Mouse (Mus musculus): ENCODE measurements around the gene Atcay. TPM values are rescaled to one million over a fixed set of nuclear protein-coding genes. Genes with fewer than 3 reads are reported as not detected.
A peak's percentile ranks its signal among the peaks of the same experiment; 100 is the strongest.

Gene Atcay
- polyA plus RNA-seq, 1 experiment from 2014 or later: 4.1 TPM

GRCm38 (mm10) chr10:81165118-81165517, 65.5 kb downstream of the Atcay start:
- H3K4me2 ChIP-seq (ENCODE audit: low read depth, low read length): no peak overlapping the region
- ATAC-seq (replicated peaks; ENCODE audit: insufficient number of reproducible peaks, low FRiP score, low TSS enrichment, low read depth) (no peak), DNase-seq (ENCODE audit: low spot score) (no peak)
- H3K27me3 ChIP-seq (ENCODE audit: control insufficient read depth, insufficient read depth, low read length): no peaks in the 10 kb centered on the region
- H3K4me1 ChIP-seq (ENCODE audit: control insufficient read depth, insufficient read depth, low read length): peaks cover 2% of the 10 kb centered on the region; the same call in 1 of the 2 replicates
- no peak overlapping the region for H3K4me3 ChIP-seq (ENCODE audit: low read depth, low read length)
- whole genome bisulfite sequencing: 82% methylated on average over 8 of the region's 8 CpGs
- H3K9ac ChIP-seq (replicated peaks; ENCODE audit: low read length): no peak overlapping the region
- no peaks in the 10 kb centered on the region for H3K9me3 ChIP-seq (replicated peaks; ENCODE audit: control insufficient read depth, low read length)
- peaks cover 3% of the 10 kb centered on the region for H3K36me3 ChIP-seq (replicated peaks; ENCODE audit: control insufficient read depth, insufficient read depth, low read depth, low read length)
- no peak overlapping the region for H3K27ac ChIP-seq (replicated peaks; ENCODE audit: low read depth, low read length)

GRCm38 (mm10) chr10:81162318-81162652, 68.3 kb downstream of the Atcay start:
- no peak for ATAC-seq (replicated peaks; ENCODE audit: insufficient number of reproducible peaks, low FRiP score, low TSS enrichment, low read depth)
- Histone ChIP-seq H3K4me2 (ENCODE audit: low read depth, low read length) (no peak overlapping the region), H3K4me1 (ENCODE audit: control insufficient read depth, insufficient read depth, low read length) (peaks cover 2% of the 10 kb centered on the region; the same call in 1 of the 2 replicates), H3K27ac (replicated peaks; ENCODE audit: low read depth, low read length) (no peak overlapping the region), H3K36me3 (replicated peaks; ENCODE audit: control insufficient read depth, insufficient read depth, low read depth, low read length) (peaks cover 3% of the 10 kb centered on the region), H3K9me3 (replicated peaks; ENCODE audit: control insufficient read depth, low read length) (no peaks in the 10 kb centered on the region), H3K9ac (replicated peaks; ENCODE audit: low read length) (no peak overlapping the region), H3K4me3 (ENCODE audit: low read depth, low read length) (no peak overlapping the region), H3K27me3 (ENCODE audit: control insufficient read depth, insufficient read depth, low read length) (no peaks in the 10 kb centered on the region)
- DNase-seq (ENCODE audit: low spot score): no peak
- 69% methylated on average over 2 of the region's 2 CpGs for WGBS

GRCm38 (mm10) chr10:81161602-81162317, 68.9 kb downstream of the Atcay start:
- H3K27ac ChIP-seq (replicated peaks; ENCODE audit: low read depth, low read length): no peak overlapping the region

GRCm38 (mm10) chr10:81154736-81155135, 75.9 kb downstream of the Atcay start:
- H3K36me3 ChIP-seq (replicated peaks; ENCODE audit: control insufficient read depth, insufficient read depth, low read depth, low read length): peaks cover 28% of the 10 kb centered on the region
- DNase-seq (ENCODE audit: low spot score) (no peak), ATAC-seq (replicated peaks; ENCODE audit: insufficient number of reproducible peaks, low FRiP score, low TSS enrichment, low read depth) (no peak)
- H3K9me3 ChIP-seq (replicated peaks; ENCODE audit: control insufficient read depth, low read length): no peaks in the 10 kb centered on the region
- H3K4me1 ChIP-seq (ENCODE audit: control insufficient read depth, insufficient read depth, low read length): no peaks in the 10 kb centered on the region; the same call in 1 of the 2 replicates
- no peak overlapping the region for H3K4me2 ChIP-seq (ENCODE audit: low read depth, low read length)
- no peaks in the 10 kb centered on the region for H3K27me3 ChIP-seq (ENCODE audit: control insufficient read depth, insufficient read depth, low read length)
- H3K9ac ChIP-seq (replicated peaks; ENCODE audit: low read length): no peak overlapping the region
- WGBS: 82% methylated on average over 6 of the region's 6 CpGs
- H3K4me3 ChIP-seq (ENCODE audit: low read depth, low read length): no peak overlapping the region
- no peak overlapping the region for H3K27ac ChIP-seq (replicated peaks; ENCODE audit: low read depth, low read length)

More at GRCm38 (mm10) chr10:81161602-81162317, 68.9 kb downstream of the Atcay start:
- Histone ChIP-seq H3K9ac (replicated peaks; ENCODE audit: low read length) (no peak overlapping the region), H3K4me1 (ENCODE audit: control insufficient read depth, insufficient read depth, low read length) (peaks cover under 1% of the 10 kb centered on the region; the same call in 1 of the 2 replicates), H3K4me2 (ENCODE audit: low read depth, low read length) (no peak overlapping the region), H3K4me3 (ENCODE audit: low read depth, low read length) (no peak overlapping the region), H3K27me3 (ENCODE audit: control insufficient read depth, insufficient read depth, low read length) (no peaks in the 10 kb centered on the region), H3K36me3 (replicated peaks; ENCODE audit: control insufficient read depth, insufficient read depth, low read depth, low read length) (peaks cover 7% of the 10 kb centered on the region), H3K9me3 (replicated peaks; ENCODE audit: control insufficient read depth, low read length) (no peaks in the 10 kb centered on the region)
- ATAC-seq (replicated peaks; ENCODE audit: insufficient number of reproducible peaks, low FRiP score, low TSS enrichment, low read depth): no peak
- no peak for DNase-seq (ENCODE audit: low spot score)
- 93% methylated on average over 8 of the region's 8 CpGs for WGBS

Small RNA genes lying within 50 kb of the gene (microRNA-seq; reads per million reads assigned to microRNA genes)
- gene Mir3057 (ENCODE audit: borderline number of aligned reads): 23.0 reads per million, percentile 23 among the genes with 10 or more reads in this experiment

Other genes starting within 250 kb of the Atcay start
- 4.8 and 5.4 TPM in 2 replicates for gene Gng7, start 215.9 kb downstream of the Atcay start, polyA plus RNA-seq (2014; fragmentation: Nextera tagmentation; extraction: Ambion mirVana)
- 1.3 and 1.4 TPM in 2 replicates for gene Diras1, start 205.2 kb downstream of the Atcay start, polyA plus RNA-seq (2014; fragmentation: Nextera tagmentation; extraction: Ambion mirVana)
- 6.7 and 7.2 TPM in 2 replicates for gene Slc39a3, start 193.4 kb downstream of the Atcay start, polyA plus RNA-seq (2014; fragmentation: Nextera tagmentation; extraction: Ambion mirVana)
- gene Sgta, start 170.7 kb downstream of the Atcay start, polyA plus RNA-seq (2014; fragmentation: Nextera tagmentation; extraction: Ambion mirVana): 193 and 218 TPM in 2 replicates
- gene Thop1, start 160.8 kb downstream of the Atcay start, polyA plus RNA-seq (2014; fragmentation: Nextera tagmentation; extraction: Ambion mirVana): 56.0 and 56.3 TPM in 2 replicates
- 0.08 TPM in 2 replicates for gene Creb3l3, start 132.0 kb downstream of the Atcay start, polyA plus RNA-seq (2014; fragmentation: Nextera tagmentation; extraction: Ambion mirVana)
- gene Map2k2, start 124.9 kb downstream of the Atcay start, polyA plus RNA-seq (2014; fragmentation: Nextera tagmentation; extraction: Ambion mirVana): 191 and 192 TPM in 2 replicates
- gene Zbtb7a, start 95.6 kb downstream of the Atcay start, polyA plus RNA-seq (2014; fragmentation: Nextera tagmentation; extraction: Ambion mirVana): 4.9 and 5.5 TPM in 2 replicates
- 36.1 and 46.5 TPM in 2 replicates for gene Pias4, start 62.9 kb downstream of the Atcay start, polyA plus RNA-seq (2014; fragmentation: Nextera tagmentation; extraction: Ambion mirVana)
- gene Eef2, start 54.2 kb downstream of the Atcay start, polyA plus RNA-seq (2014; fragmentation: Nextera tagmentation; extraction: Ambion mirVana): 417 and 424 TPM in 2 replicates
- 47.4 and 49.4 TPM in 2 replicates for gene Dapk3, start 47.8 kb downstream of the Atcay start, polyA plus RNA-seq (2014; fragmentation: Nextera tagmentation; extraction: Ambion mirVana)
- not detected in 2 replicates for gene 4930442H23Rik, start 47.0 kb downstream of the Atcay start, polyA plus RNA-seq (2014; fragmentation: Nextera tagmentation; extraction: Ambion mirVana)
- not detected in 2 replicates for gene Nmrk2, start 28.8 kb downstream of the Atcay start, polyA plus RNA-seq (2014; fragmentation: Nextera tagmentation; extraction: Ambion mirVana)
- 2.5 and 2.8 TPM in 2 replicates for gene Zfr2, start 2.3 kb upstream of the Atcay start, polyA plus RNA-seq (2014; fragmentation: Nextera tagmentation; extraction: Ambion mirVana)
- gene Matk, start 22.1 kb upstream of the Atcay start, polyA plus RNA-seq (2014; fragmentation: Nextera tagmentation; extraction: Ambion mirVana): 2.6 and 4.0 TPM in 2 replicates
- 203 and 205 TPM in 2 replicates for gene Mrpl54, start 36.1 kb upstream of the Atcay start, polyA plus RNA-seq (2014; fragmentation: Nextera tagmentation; extraction: Ambion mirVana)
- 35.3 and 41.3 TPM in 2 replicates for gene Apba3, start 36.1 kb upstream of the Atcay start, polyA plus RNA-seq (2014; fragmentation: Nextera tagmentation; extraction: Ambion mirVana)
- 2.5 and 3.3 TPM in 2 replicates for gene Tjp3, start 60.7 kb upstream of the Atcay start, polyA plus RNA-seq (2014; fragmentation: Nextera tagmentation; extraction: Ambion mirVana)
- 41.5 and 46.6 TPM in 2 replicates for gene Pip5k1c, start 62.1 kb upstream of the Atcay start, polyA plus RNA-seq (2014; fragmentation: Nextera tagmentation; extraction: Ambion mirVana)
- 30.1 and 30.5 TPM in 2 replicates for gene Cactin, start 90.3 kb upstream of the Atcay start, polyA plus RNA-seq (2014; fragmentation: Nextera tagmentation; extraction: Ambion mirVana)
- gene Tbxa2r, start 97.9 kb upstream of the Atcay start, polyA plus RNA-seq (2014; fragmentation: Nextera tagmentation; extraction: Ambion mirVana): 1.4 and 2.1 TPM in 2 replicates
- not detected in 2 replicates for gene Gipc3, start 112.4 kb upstream of the Atcay start, polyA plus RNA-seq (2014; fragmentation: Nextera tagmentation; extraction: Ambion mirVana)
- 97.9 and 103 TPM in 2 replicates for gene Hmg20b, start 119.6 kb upstream of the Atcay start, polyA plus RNA-seq (2014; fragmentation: Nextera tagmentation; extraction: Ambion mirVana)
- gene Mfsd12, start 126.7 kb upstream of the Atcay start, polyA plus RNA-seq (2014; fragmentation: Nextera tagmentation; extraction: Ambion mirVana): 3.4 and 4.0 TPM in 2 replicates
- not detected in 2 replicates for gene 4930404N11Rik, start 135.0 kb upstream of the Atcay start, polyA plus RNA-seq (2014; fragmentation: Nextera tagmentation; extraction: Ambion mirVana)
- 92.1 and 95.0 TPM in 2 replicates for gene Fzr1, start 147.7 kb upstream of the Atcay start, polyA plus RNA-seq (2014; fragmentation: Nextera tagmentation; extraction: Ambion mirVana)
- gene Dohh, start 153.6 kb upstream of the Atcay start, polyA plus RNA-seq (2014; fragmentation: Nextera tagmentation; extraction: Ambion mirVana): 45.0 and 52.5 TPM in 2 replicates
- gene Gm48551, start 153.6 kb upstream of the Atcay start, polyA plus RNA-seq (2014; fragmentation: Nextera tagmentation; extraction: Ambion mirVana): 2.5 and 4.1 TPM in 2 replicates
- gene Gm48552, start 158.2 kb upstream of the Atcay start, polyA plus RNA-seq (2014; fragmentation: Nextera tagmentation; extraction: Ambion mirVana): 0.63 TPM in 1 of 2 replicates, not detected in the other
- 3.4 and 4.1 TPM in 2 replicates for gene Smim24, start 162.2 kb upstream of the Atcay start, polyA plus RNA-seq (2014; fragmentation: Nextera tagmentation; extraction: Ambion mirVana)
- gene Nfic, start 224.8 kb upstream of the Atcay start, polyA plus RNA-seq (2014; fragmentation: Nextera tagmentation; extraction: Ambion mirVana): 13.1 and 16.1 TPM in 2 replicates